Mouse (Mus musculus) CD8-positive naive resting alpha-beta T cell, adult 2 months (primary cell): Measurements from ENCODE around the gene Mrps31.

ENCODE experiments used
- DNase-seq, 2 experiments: peaks; one replicate each; pipeline ENCODE4 v3.0.0; 2022; ENCODE audit warnings: low read depth in 2 of 2, low spot score in 2 of 2

The Mrps31 gene

GRCm38 (mm10) chr8:22411282-22411702 lies at the start of gene Mrps31:
TSS of gene Mrps31 (plus strand) at chr8:22411361.
- peak; percentile 72 to 76 for DNase-seq

GRCm38 (mm10) chr8:22376311-22376710 lies 34.9 kb upstream of the Mrps31 start:
- DNase-seq = no peak

GRCm38 (mm10) chr8:22376903-22377302 lies 34.3 kb upstream of the Mrps31 start:
- DNase-seq = peak in 1 of 2 experiments; percentile 16

- no peak for DNase-seq
Observed at GRCm38 (mm10) chr8:22380934-22381333, 30.2 kb upstream of the Mrps31 start.

GRCm38 (mm10) chr8:22382824-22383595 lies 28.2 kb upstream of the Mrps31 start:
- DNase-seq = no peak

- DNase-seq = no peak
Observed at GRCm38 (mm10) chr8:22385158-22385557, 26.0 kb upstream of the Mrps31 start.

GRCm38 (mm10) chr8:22389874-22390273 lies 21.3 kb upstream of the Mrps31 start:
- no peak for DNase-seq

- DNase-seq = no peak
Observed at GRCm38 (mm10) chr8:22390766-22391463, 20.2 kb upstream of the Mrps31 start.

GRCm38 (mm10) chr8:22394471-22394870 lies 16.7 kb upstream of the Mrps31 start:
- DNase-seq = no peak

GRCm38 (mm10) chr8:22395256-22395655 lies 15.9 kb upstream of the Mrps31 start:
- no peak for DNase-seq

GRCm38 (mm10) chr8:22397811-22398141 lies 13.4 kb upstream of the Mrps31 start:
- DNase-seq = no peak

- DNase-seq = peak; percentile 79 to 85
Observed at GRCm38 (mm10) chr8:22398142-22398951, 12.8 kb upstream of the Mrps31 start, which contains the start of gene Slc25a15. TSS of gene Slc25a15 (minus strand) at chr8:22398597.

GRCm38 (mm10) chr8:22399285-22399880 lies 11.8 kb upstream of the Mrps31 start:
- DNase-seq = no peak

GRCm38 (mm10) chr8:22400593-22400992 lies 10.6 kb upstream of the Mrps31 start:
- DNase-seq = no peak

- no peak for DNase-seq
Observed at GRCm38 (mm10) chr8:22403235-22403634, 7.9 kb upstream of the Mrps31 start.

- peak; percentile 12 to 38 for DNase-seq
Observed at GRCm38 (mm10) chr8:22405733-22406132, 5.4 kb upstream of the Mrps31 start.

GRCm38 (mm10) chr8:22410688-22411281 lies 376 bp upstream of the Mrps31 start:
- no peak for DNase-seq

GRCm38 (mm10) chr8:22411971-22412370 lies 810 bp downstream of the Mrps31 start:
- no peak for DNase-seq
